Mouse (Mus musculus) 3T3-L1 (cell line): ENCODE results near the gene Atg7.
A peak's percentile ranks its signal among the peaks of the same experiment; 100 is the strongest.

Experiments
- DNase-seq: peaks from one replicate; pipeline ENCODE4 v3.0.0-alpha.2; 2015; ENCODE audit warnings: low read depth, low spot score

Gene Atg7

DNA sequence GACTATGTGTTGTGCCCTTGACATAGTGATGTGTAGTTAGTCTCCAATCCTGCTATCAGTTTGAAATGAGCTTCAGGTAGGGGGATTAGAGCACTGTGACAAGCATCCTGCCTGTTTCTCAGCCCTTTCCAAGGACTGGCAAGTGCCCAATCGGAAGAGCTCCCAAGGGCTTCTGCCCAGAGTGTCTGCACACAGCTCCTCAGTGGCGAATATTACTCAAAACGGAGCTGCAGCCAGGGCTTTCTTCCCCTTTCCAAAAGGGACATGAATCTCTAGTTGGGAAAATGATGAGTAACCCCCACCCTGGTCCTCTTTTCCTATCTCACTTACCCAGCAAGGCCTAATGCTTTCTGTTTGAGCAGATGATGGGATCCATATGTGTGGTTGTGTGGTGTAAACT lies 90.8 kb downstream of the Atg7 start:
- DNase-seq, result peak; percentile 55

DNA sequence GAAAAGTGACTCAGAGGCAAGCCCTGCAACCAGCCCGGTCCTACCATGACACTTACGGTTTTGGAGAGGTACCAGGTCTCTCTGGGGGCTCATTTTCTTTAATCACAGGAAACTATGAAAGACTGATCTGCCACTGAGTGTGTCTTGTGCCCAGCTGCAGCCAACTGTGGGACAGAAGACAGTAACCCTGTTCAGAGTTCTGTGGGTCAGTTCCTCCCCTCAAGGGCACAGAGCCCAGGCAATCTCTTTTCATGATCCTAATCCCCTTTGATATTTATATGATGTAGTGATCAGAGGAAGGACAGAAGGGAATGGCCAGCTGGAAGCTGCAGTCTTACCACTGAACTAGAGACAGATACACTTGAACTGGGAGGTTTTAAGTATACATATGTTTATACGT lies 92.2 kb downstream of the Atg7 start:
- DNase-seq, result no peak

DNA sequence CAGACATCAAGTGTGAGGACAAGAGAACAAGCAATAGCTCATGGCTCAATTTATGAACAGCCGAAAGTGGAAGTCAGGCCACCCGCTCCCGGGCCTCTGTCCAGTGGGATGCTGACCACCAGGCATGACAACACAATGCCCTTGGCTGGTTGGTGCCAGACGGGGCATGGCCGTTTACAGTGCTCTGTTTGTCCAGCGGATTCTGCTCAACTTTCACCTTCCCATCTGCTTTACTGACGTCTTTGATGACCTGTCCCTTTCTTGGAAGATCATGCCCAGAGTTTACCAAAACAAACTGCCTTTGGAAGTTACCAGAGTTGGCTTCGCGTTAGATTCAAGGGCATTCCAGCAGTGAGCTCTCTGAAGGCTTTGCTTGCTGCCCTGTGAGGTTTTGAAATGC lies 93.5 kb downstream of the Atg7 start:
- DNase-seq, result no peak

DNA sequence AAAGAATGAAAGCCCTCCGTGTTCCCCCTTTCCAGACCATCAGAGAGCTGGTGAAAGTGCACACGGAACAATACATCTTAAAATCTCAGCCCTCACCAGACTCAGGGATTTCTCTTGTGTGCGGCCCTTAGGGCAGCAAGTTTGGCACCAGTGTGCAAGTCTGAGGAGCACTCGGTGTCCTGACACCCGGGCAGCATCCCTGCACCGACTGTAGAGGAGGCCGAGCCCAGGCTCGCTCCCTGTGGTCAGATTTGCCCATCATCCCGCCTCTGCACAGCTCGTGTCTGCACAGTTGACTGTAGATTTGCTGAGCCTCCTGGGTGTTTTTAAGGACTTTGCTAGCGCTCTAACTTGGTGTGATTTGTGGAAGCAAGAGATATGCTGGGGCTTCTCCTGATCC lies 94.3 kb downstream of the Atg7 start:
- no peak for DNase-seq

DNA sequence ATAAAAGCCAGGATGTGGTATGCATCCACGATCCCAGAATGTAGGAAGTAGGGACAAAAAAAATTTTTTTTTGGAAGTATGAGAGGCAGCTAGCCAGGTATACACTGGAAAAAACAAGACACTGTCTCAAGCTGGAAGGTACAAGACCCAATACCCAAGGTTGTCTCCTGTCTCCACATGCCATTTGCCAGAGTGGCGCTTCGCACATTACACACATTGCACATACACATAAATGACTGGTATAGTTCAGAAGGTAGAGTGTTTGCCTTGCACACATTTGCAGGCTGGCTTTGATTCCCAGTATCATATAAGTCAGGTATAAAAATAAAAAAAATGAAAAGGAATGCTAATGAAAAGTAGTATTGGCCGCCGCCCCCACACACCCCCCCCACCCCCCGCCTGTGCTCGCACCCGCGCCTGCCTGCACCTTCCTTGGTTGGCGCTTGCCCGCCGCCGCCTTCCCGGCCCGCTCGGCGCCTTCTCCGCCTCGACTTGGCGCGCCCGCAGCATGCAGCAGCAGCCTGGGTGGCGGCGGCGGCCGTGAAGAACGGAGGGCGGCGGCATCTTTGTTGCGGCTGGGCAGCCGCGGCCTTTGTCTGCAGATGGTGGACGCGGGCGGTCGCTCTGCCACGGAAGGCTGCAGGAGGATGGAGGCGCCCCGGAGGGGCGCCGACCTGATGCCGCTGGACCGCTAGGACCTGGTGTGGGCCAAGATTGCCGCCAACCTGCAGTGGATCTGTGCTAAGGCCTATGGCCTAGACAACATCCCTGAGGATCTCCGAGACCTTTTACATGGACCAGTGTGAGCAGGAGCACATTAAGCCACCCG lies 95.2 kb downstream of the Atg7 start:
- no peak for DNase-seq

DNA sequence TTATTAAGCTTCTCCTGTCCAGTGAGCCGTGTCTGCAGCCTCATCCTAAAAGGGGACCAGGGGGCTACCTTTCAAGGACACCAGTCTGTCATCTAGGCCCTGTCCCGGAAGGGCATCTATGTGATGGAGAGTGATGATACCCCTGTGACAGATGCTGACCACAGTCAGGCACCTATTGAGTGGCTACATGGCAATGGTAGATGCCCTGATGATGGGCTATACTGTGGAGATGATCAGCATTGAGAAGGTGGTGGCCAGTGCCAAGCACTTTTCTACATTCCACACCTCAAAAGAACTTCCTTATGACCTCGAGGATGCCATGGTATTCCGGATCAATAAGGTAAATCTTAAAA lies 95.8 kb downstream of the Atg7 start:
- DNase-seq, result no peak

DNA sequence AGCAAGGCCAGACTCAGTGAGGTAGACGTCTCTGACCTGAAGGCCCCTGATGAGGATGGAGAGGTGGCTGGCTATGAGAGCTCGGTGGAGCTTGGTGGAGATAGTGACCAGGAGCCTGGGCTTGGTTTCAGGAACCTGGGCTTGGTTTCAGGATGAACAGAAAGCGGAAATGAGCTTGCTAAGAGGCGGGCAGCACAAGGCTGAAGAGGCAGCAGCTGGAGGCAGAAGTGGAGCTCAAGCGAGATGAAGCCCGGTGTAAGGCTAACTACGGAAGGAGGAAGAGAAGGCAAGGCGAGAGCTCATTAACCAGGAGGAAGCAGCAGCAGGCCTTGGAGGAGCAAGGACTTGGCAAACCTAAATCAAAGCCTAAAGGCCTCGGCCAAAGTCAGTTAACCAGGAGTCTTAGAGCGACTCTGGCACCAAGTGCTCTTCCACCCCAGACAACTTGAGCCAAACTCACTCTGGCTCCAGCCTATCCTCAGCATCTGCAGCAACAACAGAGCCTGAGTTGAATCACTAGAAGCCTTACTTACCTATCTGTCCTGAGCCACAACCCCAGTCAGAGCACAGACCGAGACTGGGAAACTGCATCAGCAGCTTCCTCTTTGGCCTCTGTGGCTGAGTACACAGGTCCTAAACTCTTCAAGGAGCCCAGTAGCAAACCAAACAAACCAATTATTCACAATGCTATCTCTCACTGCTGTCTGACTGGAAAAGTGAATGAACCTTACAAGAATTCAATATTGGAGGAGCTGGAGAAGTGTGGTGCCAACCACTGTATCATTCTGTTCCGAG lies 99.5 kb downstream of the Atg7 start:
- no peak for DNase-seq

DNA sequence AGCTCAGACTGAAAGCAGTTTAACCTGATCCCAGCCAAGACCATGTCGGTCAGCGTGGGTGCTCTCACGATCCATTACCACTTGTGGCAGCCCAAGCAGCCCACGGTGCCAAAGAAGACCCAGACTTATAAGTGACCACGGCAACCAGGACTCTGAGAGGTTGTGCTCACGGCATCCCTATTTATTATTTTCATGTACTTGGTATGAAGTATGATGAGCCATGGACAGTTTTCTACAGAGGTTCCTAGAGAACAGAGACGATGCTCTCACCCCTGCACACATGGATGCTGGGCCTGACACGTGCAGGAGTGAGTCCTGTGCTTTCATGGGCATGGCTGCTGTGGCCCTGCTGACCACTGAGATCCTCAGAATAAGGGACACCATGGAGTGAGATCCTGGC lies 100.2 kb downstream of the Atg7 start:
- DNase-seq, result no peak

DNA sequence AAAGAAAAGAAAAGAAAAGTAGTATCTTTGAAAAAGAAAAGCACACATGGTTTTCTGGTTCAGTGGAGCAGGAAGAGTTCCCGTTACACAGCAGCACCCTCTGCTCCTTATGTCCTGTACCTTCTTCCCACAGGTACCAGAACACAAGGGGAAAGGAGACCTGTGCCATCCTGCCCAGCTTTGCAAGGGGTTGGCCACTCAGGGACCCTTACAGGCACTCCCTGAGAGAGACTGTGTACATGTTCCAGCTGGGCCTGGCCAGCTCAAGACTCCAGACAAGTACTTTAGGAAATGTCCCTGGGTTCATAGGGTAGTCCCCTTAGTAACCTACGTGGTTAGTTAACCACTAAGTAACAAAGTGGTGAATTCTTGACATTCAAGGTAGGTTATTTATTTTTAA lies 100.9 kb downstream of the Atg7 start:
- DNase-seq, result no peak

DNA sequence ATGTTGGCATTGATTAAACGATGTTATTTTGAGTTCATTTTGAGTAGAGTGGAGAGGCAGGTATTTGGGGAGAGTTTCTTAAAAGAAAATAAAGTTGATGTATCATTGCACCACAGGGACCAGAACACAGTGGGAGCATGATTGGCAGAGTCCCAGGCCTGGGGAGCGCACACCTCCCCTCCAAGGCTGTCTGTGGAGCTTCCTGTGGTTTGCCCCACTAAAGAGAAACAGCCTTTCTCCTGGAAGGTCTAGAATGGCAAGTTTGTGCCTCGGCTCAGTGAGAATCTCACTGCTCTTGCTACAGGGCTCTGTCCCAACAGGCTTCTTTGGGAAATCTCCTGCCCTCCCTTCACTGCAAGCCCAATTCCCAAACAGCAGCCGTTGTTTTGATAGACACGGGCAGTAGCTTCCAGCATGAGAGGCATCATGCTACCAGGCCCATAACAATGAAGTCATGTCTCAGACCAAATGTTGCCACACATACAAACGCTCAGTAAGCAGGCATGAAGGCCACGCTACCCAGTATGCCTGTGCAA lies 103.6 kb downstream of the Atg7 start:
- DNase-seq, result no peak

DNA sequence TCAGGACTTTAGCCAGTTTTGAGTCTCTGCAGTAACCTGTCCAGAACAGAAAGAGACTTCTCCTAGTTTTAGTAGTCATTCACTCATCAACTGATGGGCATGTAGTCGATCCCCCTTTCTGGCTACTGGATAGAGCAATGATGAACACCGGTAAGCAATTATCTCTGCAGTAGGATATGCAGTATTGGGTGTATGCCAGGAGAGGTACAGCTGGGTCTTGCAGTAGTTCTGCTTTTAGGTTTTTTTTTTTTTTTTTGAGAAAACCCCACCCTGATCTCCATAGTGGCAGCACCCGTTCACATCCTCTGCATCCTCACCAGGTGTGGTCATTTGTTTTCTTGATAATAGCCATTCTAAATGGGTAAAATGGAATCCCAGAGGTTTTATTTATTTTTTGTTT lies 105.5 kb downstream of the Atg7 start:
- DNase-seq, result no peak

DNA sequence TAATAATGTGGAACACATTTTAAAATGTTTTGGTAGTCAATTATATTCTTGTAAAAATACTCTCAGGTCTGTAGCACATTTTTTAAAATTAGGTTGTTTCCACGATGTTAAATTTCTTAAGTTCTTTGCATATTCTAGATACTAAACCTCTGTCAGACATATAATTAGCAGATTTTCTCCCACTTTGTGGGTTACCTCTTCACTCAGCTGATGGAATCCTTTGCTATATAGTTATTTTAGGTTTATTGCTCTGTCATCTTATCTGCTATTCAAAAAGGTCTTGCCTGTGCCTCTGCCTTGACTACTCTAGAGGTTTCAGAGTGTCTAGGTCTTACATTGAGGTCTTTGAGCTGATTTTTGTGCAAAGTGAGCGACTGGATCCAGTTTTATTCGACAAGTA lies 106.0 kb downstream of the Atg7 start:
- DNase-seq, result no peak

DNA sequence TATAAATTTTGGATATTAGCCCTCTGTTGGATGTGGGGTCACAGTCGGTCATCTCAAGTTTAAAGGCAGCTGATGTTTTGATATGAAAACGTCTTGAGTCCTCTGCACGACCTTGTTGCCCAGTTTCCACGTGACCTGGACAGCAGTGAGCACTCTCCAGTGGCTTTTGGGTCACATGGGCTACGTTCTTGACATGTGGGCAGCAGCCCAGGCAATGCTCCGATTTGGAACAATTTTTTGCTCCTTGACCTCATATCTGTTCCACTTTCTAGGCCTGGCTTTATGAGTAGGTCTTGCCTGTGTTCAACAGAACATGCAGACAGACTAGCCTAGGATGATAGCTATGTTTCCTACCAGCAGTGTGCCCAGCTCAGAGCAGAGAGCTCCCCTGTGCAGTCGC lies 115.9 kb downstream of the Atg7 start:
- no peak for DNase-seq

DNA sequence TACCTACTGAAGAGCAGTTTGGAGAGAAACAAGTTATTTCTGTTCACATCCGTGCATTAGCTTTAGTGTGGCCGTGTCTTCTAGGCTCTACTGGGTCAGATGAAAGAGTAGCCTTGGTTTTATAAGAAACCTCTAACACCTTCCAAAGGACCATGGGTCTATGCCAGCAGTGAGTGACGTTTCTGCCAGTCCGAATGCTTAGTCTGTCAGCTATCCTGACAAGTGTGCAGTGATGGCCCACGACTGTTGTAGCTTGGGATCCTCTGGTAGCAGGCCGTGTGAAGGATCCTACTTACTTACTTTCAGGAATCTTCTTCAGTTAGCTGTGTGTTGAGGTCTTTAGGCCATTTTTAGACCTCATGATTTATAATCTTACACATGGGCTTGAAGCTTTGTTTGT lies 123.4 kb downstream of the Atg7 start:
- DNase-seq, result no peak

DNA sequence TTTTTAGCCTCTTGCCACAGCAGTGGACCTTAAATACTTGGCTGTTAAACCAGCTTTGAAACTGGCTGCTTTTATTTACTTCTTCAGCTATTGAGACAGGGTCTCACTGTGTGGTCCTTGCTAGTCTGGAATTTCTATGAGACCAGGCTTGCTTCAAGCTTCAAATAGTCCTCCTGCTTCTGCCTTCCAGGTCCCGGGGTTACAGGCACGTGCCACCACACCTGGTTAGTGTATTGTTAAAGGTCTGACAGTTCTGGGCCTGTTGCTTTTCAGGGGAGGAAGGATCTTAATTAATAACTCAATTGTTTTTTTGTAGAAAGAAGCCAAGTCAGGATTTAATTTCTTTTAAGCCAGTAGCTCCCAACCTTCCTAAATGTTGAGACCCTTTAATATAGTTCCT lies 124.8 kb downstream of the Atg7 start:
- DNase-seq, result no peak

DNA sequence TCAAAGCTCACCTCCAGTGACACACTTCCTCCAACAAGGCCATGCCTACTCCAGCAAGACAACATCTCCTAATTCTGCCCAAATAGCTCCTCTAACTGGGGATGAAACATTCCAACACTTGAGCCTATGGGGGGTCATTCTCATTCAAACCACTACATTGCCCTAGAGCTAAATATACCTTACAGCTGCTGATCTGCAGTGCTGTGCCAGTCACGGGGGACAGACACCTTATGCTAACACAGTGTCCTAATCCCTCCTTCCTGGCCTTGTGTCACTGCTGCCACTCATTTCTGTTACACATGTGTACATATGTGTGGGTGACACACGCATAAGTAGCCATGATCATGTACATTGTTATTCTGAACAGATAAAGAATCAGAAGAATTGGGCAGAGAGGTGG lies 127.4 kb downstream of the Atg7 start:
- DNase-seq, result no peak

DNA sequence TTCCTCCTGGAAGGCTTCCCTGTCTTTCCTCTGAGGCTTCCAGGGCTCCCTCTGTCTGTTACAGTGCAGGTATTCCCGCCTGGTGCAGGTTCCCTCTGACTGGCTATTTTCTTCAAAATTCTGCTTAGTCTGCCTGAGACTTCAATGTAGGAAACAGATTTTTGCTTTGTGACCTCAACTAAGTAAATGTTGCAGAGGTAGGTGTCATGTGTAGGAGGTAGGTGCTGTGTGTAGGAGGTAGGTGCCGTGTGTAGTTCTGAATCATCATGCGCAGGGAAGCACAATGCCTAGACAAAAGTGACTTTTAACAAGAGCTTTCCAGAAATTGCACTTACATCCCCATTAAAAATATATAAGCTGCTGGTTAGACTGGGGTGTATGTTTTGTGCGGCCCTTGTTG lies 128.6 kb downstream of the Atg7 start:
- no peak for DNase-seq

DNA sequence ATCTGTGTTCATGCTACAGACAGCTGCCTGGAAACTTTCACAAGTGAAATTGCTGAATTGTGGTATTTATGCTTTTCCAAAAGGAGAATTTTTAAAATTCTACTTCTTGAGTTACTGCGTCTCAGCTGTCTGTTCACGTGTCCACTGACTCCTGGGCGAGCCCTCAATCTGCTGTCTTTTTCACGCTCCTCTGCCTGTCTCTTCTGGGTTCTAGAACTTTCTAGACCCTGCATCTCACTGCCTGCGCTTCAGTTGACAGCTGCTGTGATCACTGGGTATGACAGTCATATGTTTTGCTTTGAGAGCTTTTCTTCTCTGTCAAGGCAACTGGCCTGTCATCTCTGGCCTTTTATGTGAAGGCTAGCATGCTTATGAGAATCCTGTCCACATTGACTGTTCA lies 132.3 kb downstream of the Atg7 start:
- DNase-seq, result no peak

DNA sequence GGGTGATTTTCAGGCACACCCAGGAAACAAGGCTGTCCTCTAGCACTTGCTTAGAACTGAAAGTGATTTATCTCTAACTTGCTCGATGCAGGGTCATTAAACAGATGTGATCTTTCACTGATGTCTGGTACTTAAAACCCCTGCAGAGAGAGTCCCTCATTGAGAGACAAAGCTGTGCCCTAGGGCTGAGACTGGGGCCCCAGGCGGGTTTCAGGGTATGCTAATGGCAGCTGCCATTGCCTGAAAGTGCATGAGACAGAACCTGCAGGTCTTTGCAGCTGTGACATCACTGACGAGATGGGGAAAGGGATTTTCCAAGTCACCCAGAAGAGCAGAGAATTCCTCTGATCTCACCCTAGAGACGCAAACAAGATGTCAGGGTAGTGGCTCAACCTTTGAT lies 135.0 kb downstream of the Atg7 start:
- peak; percentile 58 for DNase-seq

DNA sequence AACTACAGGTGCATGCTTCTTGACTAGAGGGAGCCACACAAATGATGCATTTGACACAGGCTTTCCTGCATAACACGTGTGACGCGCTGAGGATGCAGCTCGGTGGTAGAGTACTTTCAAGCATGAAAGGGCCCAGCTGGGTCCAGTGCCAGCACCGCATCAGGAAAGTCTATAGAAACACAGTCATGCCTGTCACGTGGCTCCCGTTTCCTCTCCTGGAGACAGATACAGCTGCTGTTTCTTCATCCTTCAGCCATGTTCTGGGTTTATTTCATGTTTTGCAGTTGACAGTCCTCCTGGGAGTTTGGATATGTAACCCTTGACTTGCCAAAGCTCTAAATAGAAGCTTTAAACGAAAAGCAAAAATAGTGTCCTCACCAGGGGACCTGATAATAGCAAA lies 135.8 kb downstream of the Atg7 start:
- no peak for DNase-seq

DNA sequence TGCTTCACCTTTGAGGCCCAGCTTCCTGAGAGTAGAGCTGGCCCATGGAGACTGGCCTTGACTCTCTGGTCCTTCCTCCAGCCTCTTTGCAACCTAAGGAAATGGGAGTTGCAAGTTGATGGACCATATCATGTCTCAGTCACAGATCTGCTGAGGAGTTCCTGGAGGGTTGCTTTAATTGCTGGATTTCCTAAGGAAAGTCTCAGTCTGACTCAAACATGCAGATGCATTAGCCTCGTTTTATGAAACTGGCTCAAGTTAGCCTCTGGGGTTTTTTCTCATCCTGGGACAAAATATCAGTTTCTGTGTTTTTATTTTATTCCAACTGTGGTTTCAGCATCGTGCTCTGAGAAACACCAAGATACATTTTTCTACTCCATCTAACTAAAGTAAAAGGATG lies 137.7 kb downstream of the Atg7 start:
- DNase-seq, result no peak

DNA sequence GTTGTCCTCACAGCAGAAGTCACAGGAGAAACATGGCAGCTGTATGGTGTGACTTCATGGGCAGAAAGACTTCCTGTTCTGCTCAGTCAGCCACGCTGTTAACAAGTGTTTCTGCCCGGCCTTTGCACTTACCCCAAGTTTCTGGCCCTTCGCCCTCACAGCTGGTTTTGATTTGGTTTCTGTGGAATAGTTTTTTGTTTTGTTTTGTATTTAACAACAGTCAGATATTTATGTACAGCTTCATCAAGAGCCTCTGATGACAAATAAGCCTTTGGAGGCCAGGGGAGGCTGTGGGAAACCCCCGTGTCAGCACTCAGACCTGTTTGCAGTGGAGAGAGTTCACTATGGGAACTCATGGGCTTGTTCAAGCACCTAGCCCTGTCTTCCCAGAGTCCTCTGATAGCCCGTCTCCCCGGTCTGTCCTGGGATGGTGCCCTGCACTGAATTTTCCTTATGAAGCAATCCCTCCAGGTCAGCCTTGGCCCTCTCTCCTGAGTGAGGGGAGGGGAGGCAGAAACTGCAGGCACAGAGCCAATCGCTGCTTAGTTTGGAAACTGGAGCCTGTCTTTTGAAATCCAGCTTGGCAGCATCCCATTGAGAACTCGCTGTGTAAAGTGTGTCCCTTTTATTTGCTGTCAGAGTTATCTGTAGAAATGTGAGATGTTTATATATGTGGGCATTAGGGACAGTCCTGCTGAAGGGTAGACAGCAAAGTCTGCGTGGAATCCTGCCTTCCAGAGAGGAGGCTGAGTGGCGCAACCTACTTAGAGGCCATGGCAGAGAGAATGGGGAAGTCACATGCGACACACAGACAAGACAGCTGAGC lies 138.7 kb downstream of the Atg7 start:
- DNase-seq, result peak; percentile 99
